Mouse (Mus musculus): ENCODE data around the gene Capn7. TPM values are rescaled to one million over a fixed set of nuclear protein-coding genes. Genes with fewer than 3 reads are reported as not detected.

Gene Capn7
- 61.8 and 79.4 TPM in 2 replicates for total RNA-seq (2017)

DNA sequence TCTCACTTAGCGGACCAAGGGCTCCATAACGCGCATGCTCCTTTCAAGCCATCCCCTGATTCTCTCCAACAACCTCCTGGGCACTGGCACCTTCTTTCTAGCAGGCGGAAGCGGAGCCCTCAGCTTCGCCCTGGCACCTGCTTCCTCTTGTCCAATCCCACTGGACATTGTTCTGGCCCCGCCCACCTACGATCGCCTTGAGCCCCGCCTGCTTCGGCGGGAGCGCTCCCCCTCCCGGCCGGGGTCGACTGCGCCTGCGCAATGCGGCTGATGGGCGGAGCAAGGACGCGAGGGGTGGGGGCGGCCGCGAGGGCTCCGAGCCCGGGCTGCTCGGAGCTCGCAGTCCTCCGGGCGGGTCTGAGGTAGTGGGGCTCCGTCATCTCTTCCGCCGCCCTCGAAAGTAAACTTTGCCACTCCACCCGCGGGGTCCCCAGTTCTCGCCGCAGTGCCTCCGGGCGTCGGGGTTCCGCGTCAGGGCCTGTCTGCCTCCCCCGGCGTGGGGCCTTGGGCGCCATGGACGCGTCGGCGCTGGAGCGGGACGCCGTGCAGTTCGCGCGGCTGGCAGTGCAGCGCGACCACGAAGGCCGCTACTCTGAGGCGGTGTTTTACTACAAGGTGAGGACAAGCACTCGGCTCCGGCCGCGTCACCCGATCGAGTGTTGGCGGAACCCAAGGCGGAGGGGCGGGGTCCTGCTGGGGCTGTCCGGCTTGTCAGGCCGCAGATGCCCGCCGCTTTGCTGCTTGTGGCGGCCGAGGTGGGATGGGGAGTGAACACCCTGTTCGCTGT, at the start of gene Capn7:
Gene Capn7, plus strand, starts transcription at position 270 of the 787 bp plus-strand sequence.
- peak; percentile 98 for ATAC-seq (replicated peaks in 1 of 2; ENCODE audit: insufficient read depth in 1 of 2, low FRiP score in 2 of 2, low TSS enrichment in 1 of 2, low read depth in 1 of 2, poor library complexity in 2 of 2, severe bottlenecking in 2 of 2)

DNA sequence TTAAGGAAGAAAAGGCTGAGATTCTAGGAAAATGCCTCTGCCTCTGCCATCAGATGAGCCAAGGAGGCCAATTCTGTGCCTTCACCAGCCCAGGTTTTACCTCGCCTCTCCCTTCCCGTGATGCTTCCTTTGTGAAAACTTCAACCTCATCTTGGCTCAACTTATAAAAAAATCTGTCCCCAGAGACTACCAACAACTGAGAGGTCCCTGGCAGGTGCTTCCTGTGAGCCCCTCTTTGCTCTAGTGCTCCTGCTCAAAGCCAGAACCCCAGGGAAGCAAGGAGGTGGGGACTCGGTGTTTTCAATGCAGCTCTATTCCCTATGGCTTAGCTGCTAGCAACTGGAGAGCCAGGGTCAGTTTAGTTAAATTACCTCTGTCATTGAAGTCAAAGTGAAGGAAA, 23.2 kb upstream of the Capn7 start:
- no peak for ATAC-seq (replicated peaks in 1 of 2; ENCODE audit: insufficient read depth in 1 of 2, low FRiP score in 2 of 2, low TSS enrichment in 1 of 2, low read depth in 1 of 2, poor library complexity in 2 of 2, severe bottlenecking in 2 of 2)

DNA sequence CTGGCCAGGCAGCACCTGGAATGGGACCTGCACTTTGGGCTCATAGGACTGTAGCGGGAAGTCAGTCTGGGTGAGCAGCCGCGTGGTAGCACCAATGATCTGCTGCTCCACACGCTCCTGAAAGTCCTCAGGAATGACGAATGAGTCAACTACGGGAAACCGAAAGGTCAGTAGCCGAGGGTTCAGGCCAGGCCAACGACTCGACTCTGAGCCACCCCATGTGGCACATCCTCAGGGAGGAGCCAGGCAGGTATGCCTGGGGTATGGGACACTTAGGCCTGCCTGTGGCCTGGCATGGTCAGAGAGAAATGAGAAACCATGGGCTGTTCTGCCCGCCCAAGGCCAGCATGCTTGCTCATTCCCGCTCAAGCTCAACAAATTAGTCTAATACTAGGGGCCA, 19.8 kb upstream of the Capn7 start:
- no peak for ATAC-seq (replicated peaks in 1 of 2; ENCODE audit: insufficient read depth in 1 of 2, low FRiP score in 2 of 2, low TSS enrichment in 1 of 2, low read depth in 1 of 2, poor library complexity in 2 of 2, severe bottlenecking in 2 of 2)

- no peak for ATAC-seq (replicated peaks in 1 of 2; ENCODE audit: insufficient read depth in 1 of 2, low FRiP score in 2 of 2, low TSS enrichment in 1 of 2, low read depth in 1 of 2, poor library complexity in 2 of 2, severe bottlenecking in 2 of 2)
Observed at GRCm38 (mm10) chr14:31317754-31318153, 18.7 kb upstream of the Capn7 start.

- no peak for ATAC-seq (replicated peaks in 1 of 2; ENCODE audit: insufficient read depth in 1 of 2, low FRiP score in 2 of 2, low TSS enrichment in 1 of 2, low read depth in 1 of 2, poor library complexity in 2 of 2, severe bottlenecking in 2 of 2)
Observed at GRCm38 (mm10) chr14:31319546-31319945, 16.9 kb upstream of the Capn7 start.

GRCm38 (mm10) chr14:31321181-31321580, 15.3 kb upstream of the Capn7 start:
- no peak for ATAC-seq (replicated peaks in 1 of 2; ENCODE audit: insufficient read depth in 1 of 2, low FRiP score in 2 of 2, low TSS enrichment in 1 of 2, low read depth in 1 of 2, poor library complexity in 2 of 2, severe bottlenecking in 2 of 2)

DNA sequence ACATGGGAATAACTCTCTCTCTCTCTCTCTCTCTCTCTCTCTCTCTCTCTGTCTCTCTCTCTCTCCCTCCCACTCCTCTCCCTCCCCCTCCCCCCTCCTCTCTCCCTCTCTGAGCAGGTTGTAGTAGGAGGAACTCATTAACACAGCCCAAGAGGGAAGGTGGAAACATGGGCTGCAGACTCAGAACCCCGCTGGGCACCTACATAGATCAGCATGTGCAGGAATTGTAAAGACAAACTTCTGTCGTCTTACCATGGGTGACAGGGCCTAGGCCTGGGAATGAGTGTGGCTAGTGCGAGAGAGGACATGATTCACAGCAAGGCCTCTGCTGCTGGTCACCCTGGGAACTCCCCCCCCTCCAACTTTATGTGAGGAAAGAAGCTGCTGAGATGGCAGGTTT, 14.2 kb upstream of the Capn7 start:
- ATAC-seq (replicated peaks in 1 of 2; ENCODE audit: insufficient read depth in 1 of 2, low FRiP score in 2 of 2, low TSS enrichment in 1 of 2, low read depth in 1 of 2, poor library complexity in 2 of 2, severe bottlenecking in 2 of 2): no peak

- ATAC-seq (replicated peaks in 1 of 2; ENCODE audit: insufficient read depth in 1 of 2, low FRiP score in 2 of 2, low TSS enrichment in 1 of 2, low read depth in 1 of 2, poor library complexity in 2 of 2, severe bottlenecking in 2 of 2): no peak
Observed at GRCm38 (mm10) chr14:31323189-31323588, 13.2 kb upstream of the Capn7 start.

DNA sequence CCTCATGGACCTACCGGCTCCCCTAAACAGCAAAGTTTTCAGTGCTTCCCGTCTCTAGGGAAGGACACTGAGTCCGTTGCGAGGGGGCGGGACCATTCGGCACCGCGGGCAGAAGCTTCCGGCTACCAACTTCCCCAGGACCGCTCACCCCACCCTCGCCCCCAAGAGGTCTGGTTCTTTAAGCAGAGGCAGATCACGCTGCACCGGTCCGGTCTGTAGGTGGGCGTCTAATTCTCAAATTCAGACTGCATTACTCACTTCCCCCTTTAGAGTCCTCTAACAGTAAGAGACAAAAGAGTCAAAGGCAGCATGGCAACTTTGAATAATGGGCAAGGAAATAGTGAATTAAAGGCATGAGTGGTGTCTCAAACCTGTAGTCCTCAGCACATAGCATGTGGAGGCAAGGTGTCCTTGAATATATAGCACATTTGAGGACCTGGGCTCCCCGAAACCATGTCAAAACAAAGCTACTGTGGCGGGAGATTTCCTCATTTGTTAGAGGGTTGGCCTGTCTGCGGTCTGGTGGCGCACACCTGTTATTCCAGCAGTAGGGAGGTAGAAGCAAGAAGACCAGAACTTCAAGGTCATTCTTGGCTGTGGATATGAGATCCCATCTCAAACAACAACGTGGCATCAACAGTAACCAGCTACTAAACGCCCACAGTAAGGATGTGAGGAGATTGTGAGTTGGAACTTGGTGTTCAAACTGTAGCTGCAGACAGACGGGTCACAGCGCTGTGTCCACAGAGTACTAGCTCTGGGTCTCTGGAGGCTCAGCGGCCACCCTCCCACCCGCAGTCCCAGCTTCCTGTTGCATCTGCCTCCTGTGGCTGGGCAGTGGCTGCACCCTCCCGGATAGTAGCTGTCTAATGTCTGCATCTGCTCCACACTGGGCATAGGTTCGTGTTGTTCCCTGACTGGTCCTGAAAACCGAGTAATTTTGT, 12.3 kb upstream of the Capn7 start, which contains the start of gene Dnah1:
Gene Dnah1, minus strand, starts transcription at position 48 of the 944 bp plus-strand sequence.
- ATAC-seq (replicated peaks in 1 of 2; ENCODE audit: insufficient read depth in 1 of 2, low FRiP score in 2 of 2, low TSS enrichment in 1 of 2, low read depth in 1 of 2, poor library complexity in 2 of 2, severe bottlenecking in 2 of 2): peak; percentile 79 to 86

GRCm38 (mm10) chr14:31324851-31325250, 11.6 kb upstream of the Capn7 start:
- ATAC-seq (replicated peaks in 1 of 2; ENCODE audit: insufficient read depth in 1 of 2, low FRiP score in 2 of 2, low TSS enrichment in 1 of 2, low read depth in 1 of 2, poor library complexity in 2 of 2, severe bottlenecking in 2 of 2): no peak

GRCm38 (mm10) chr14:31325551-31325950, 10.9 kb upstream of the Capn7 start:
- ATAC-seq (replicated peaks in 1 of 2; ENCODE audit: insufficient read depth in 1 of 2, low FRiP score in 2 of 2, low TSS enrichment in 1 of 2, low read depth in 1 of 2, poor library complexity in 2 of 2, severe bottlenecking in 2 of 2): no peak

- ATAC-seq (replicated peaks in 1 of 2; ENCODE audit: insufficient read depth in 1 of 2, low FRiP score in 2 of 2, low TSS enrichment in 1 of 2, low read depth in 1 of 2, poor library complexity in 2 of 2, severe bottlenecking in 2 of 2): no peak
Observed at GRCm38 (mm10) chr14:31326770-31327169, 9.7 kb upstream of the Capn7 start.

DNA sequence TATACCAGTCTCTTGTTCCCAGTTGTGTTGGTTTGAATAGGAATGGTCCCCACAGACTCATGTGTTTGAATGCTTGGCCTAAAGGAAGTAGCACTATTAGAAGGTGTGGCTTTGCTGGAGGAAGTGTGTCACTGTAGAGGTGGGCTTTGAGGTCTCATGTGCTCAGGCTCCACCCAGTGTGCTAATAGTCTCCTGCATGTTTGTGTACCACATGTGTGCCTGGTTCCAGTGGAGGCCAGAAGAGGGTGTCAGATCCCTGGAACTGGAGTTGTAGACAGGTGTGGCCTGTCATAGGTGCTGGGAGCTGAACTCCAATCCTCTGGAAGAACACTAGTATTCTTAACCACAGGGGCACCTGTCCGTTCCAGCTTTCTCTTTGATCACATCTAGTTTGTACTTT, 9.2 kb upstream of the Capn7 start:
- ATAC-seq (replicated peaks in 1 of 2; ENCODE audit: insufficient read depth in 1 of 2, low FRiP score in 2 of 2, low TSS enrichment in 1 of 2, low read depth in 1 of 2, poor library complexity in 2 of 2, severe bottlenecking in 2 of 2): no peak

DNA sequence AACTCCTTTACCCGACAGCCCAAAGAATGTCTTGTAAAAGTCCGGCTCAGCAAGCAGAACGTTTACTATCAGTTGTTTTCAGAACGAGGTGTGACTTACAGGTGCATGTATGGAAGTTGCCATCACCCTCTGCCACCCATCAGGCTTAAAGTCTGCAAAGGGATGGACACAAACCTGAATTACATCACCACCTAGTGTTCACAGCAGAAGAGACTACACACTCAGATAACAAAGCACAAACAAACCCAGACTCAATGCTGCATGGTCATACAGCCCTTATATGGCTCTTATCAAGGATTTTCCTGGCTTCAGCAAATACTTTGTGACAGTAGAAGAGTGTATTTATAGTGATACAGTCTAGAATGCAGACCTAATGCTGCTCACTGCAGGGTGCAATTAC, 8.8 kb upstream of the Capn7 start:
- ATAC-seq (replicated peaks in 1 of 2; ENCODE audit: insufficient read depth in 1 of 2, low FRiP score in 2 of 2, low TSS enrichment in 1 of 2, low read depth in 1 of 2, poor library complexity in 2 of 2, severe bottlenecking in 2 of 2): no peak

- no peak for ATAC-seq (replicated peaks in 1 of 2; ENCODE audit: insufficient read depth in 1 of 2, low FRiP score in 2 of 2, low TSS enrichment in 1 of 2, low read depth in 1 of 2, poor library complexity in 2 of 2, severe bottlenecking in 2 of 2)
Observed at GRCm38 (mm10) chr14:31329741-31330140, 6.7 kb upstream of the Capn7 start.

- no peak for ATAC-seq (replicated peaks in 1 of 2; ENCODE audit: insufficient read depth in 1 of 2, low FRiP score in 2 of 2, low TSS enrichment in 1 of 2, low read depth in 1 of 2, poor library complexity in 2 of 2, severe bottlenecking in 2 of 2)
Observed at GRCm38 (mm10) chr14:31330957-31331356, 5.5 kb upstream of the Capn7 start.

DNA sequence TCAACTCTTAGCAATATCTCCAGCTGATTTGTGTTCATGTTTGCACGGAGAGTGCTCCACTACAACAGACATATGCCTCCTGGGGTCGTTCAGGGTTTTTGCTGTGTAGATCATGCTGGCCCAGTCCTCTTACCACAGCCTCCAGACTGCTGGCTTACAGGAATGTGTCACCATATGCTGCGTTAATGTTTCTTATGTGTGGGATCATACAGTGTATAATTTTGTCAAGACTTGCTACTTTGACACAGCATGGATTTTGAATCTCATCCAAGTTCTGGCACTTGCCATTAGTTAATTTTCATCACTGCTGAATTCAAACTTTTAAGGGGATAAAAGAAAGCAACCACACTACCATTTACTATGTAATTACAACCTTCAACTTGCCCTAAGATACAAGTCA, 673 bp upstream of the Capn7 start:
- no peak for ATAC-seq (replicated peaks in 1 of 2; ENCODE audit: insufficient read depth in 1 of 2, low FRiP score in 2 of 2, low TSS enrichment in 1 of 2, low read depth in 1 of 2, poor library complexity in 2 of 2, severe bottlenecking in 2 of 2)

DNA sequence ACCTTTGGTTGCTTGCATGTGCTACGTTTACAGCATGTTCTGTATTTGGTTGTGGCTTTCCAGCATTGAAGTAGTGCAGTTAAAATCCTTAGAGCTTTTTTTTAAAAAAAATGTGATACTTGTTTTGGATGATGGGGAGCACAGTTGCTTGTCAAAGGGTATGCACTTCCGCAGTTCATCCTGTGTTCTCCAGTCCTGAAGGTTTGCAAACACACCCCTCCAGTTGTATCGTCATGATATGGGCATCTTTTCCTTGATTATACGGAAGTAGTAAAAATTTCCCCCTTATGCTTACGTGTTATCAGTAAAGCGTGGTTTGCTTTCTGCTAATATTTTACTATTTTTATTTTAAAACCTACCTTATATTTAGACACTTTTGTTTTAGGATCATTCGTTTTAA, 968 bp downstream of the Capn7 start:
- ATAC-seq (replicated peaks in 1 of 2; ENCODE audit: insufficient read depth in 1 of 2, low FRiP score in 2 of 2, low TSS enrichment in 1 of 2, low read depth in 1 of 2, poor library complexity in 2 of 2, severe bottlenecking in 2 of 2): no peak

Measured in hematopoietic stem cell, adult 5-6 weeks (primary cell).